Mouse (Mus musculus) limb, embryonic 11.5 days (tissue): ENCODE results near the gene Tk1. TPM values are rescaled to one million over a fixed set of nuclear protein-coding genes. Genes with fewer than 3 reads are reported as not detected.
A peak's percentile ranks its signal among the peaks of the same experiment; 100 is the strongest.

ENCODE experiments used
- ATAC-seq: fragments of 200-750 bp; cut with Nextera tagmentation; 2 replicates; pipeline ENCODE4 v1.8.0; 2017; ENCODE audit warnings: low read depth; ENCODE audit not compliant: insufficient number of reproducible peaks, low FRiP score, low TSS enrichment
- DNase-seq: peaks from one replicate; pipeline ENCODE4 v3.0.0-alpha.2; 2015; ENCODE audit warnings: low spot score
- H3K27ac ChIP-seq: fragments of 300-500 bp; sonication (generic); replicated peaks from 2 replicates; pipeline ENCODE4 v1.5.1; 2014; ENCODE audit warnings: low read depth, mild to moderate bottlenecking, low read length
- H3K27me3 ChIP-seq: fragments of 300-500 bp; sonication (generic); 2 replicates; pipeline ENCODE4 v1.6.1; 2014; ENCODE audit warnings: mild to moderate bottlenecking, low read length, mixed read lengths; ENCODE audit not compliant: control insufficient read depth, insufficient read depth
- H3K36me3 ChIP-seq: fragments of 300-500 bp; sonication (generic); 2 replicates; pipeline ENCODE4 v1.6.1; 2014; ENCODE audit warnings: mild to moderate bottlenecking, low read length, moderate library complexity, mixed read lengths; ENCODE audit not compliant: control insufficient read depth, insufficient read depth
- H3K4me1 ChIP-seq: fragments of 300-500 bp; sonication (generic); 2 replicates; pipeline ENCODE4 v1.6.1; 2014; ENCODE audit warnings: low read length, mixed read lengths; ENCODE audit not compliant: control insufficient read depth, insufficient read depth
- H3K4me2 ChIP-seq: fragments of 300-500 bp; sonication (generic); 2 replicates; pipeline ENCODE4 v1.6.1; 2014; ENCODE audit warnings: low read depth, mild to moderate bottlenecking, moderate library complexity; ENCODE audit not compliant: severe bottlenecking
- H3K4me3 ChIP-seq: fragments of 300-500 bp; sonication (generic); 2 replicates; pipeline ENCODE4 v1.5.1; 2014; ENCODE audit warnings: low read depth, low read length
- H3K9ac ChIP-seq: fragments of 300-500 bp; sonication (generic); 2 replicates; pipeline ENCODE4 v1.6.1; 2014; ENCODE audit warnings: mild to moderate bottlenecking, low read length
- H3K9me3 ChIP-seq: fragments of 300-500 bp; sonication (generic); 2 replicates; pipeline ENCODE4 v1.6.1; 2016; ENCODE audit warnings: low read length; ENCODE audit not compliant: control insufficient read depth
- WGBS: fragments of 180-500 bp; shearing (Covaris S2); extraction: QIAGEN DNeasy Blood & Tissue Kit; methylation state at CpG from one replicate; pipeline ENCODE4 v1.1.7; 2014; 5-methylcytosine and 5-hydroxymethylcytosine counted together
- polyA plus RNA-seq: library from polyadenylated mRNA; unstranded; fragments of >200 nt; fragmentation: Nextera tagmentation; extraction: Ambion mirVana; gene quantifications from 2 replicates; pipeline ENCODE4 v1.2.1, GENCODE M21; 2014

The Tk1 gene
- 126 and 138 TPM in 2 replicates for polyA plus RNA-seq

DNA sequence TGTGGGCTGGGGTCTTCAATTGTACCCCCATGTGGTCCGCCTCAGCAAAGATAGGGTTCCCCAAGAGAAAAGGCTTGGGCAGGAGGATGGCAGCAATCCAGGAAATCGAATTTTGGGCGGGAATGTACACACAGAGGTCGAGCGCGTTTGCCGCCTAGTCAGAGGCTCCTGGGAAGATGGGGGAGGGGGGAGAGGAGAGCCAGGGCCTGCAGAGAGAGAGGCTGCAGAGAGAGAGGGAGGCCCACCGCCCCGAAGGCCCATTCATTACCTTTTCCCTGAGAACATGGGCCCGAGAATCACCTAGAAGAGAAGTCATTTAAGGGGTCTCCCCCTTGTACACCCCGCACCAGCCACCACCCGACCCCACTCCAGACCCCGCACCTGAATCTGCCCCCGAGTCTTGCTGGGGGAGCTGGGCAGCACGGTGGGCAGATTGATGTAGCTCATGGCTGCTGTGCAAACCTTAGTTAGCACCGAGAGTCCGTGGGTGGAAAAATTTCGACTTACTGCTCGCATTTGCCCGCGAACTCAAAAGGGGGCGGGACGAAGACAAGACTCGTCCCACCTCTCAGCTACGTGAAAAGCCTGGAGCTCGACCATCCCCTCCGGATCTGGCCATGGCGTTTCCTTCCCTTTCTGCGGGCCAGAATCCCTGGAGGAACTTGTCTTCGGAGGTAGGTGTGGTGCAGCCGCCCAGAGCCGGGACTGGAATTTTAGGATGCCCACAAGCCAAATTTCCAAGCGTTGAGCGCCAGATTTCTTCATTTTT lies at the start of gene Tk1, which contains the start of gene Afmid:
Gene Tk1, minus strand, starts transcription at position 760 of the 769 bp plus-strand sequence.
Gene Afmid, plus strand, starts transcription at position 592 of the 769 bp plus-strand sequence.
- peak within 1 kb of the TSS; percentile 93 for H3K9ac ChIP-seq
- ATAC-seq = peak; percentile 71; the same call in 1 of the 2 replicates
- H3K9me3 ChIP-seq = no peaks in the 10 kb centered on the region
- 0% methylated on average over 34 of the region's 34 CpGs for WGBS
- H3K4me2 ChIP-seq = peak within 1 kb of the TSS; percentile 90
- H3K4me1 ChIP-seq = peaks cover 20% of the 10 kb centered on the region
- peak within 1 kb of the TSS; percentile 81 for H3K4me3 ChIP-seq
- H3K36me3 ChIP-seq = peaks cover 10% of the 10 kb centered on the region
- H3K27ac ChIP-seq = peak within 1 kb of the TSS; percentile 95
- no peaks in the 10 kb centered on the region for H3K27me3 ChIP-seq
- DNase-seq = peak; percentile 90

DNA sequence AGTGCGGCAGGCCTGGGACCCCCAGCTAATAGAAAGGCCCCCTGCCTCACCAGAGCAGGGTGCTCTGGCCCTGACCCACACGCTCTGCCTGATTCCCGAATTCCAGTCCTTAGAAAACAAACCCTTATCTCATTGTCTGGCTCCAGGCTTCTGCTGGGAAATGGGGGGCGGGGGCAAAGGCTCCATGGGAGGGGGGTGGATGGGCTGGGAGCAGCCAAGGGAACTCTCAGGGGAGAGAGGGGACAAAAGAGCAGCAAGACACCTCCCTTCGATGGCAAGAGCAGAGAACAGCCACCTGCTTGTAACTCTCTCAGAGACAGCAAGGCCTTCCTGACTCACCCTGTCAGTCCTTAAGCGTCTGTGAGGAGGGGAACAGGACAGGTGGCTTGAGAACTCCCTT lies 49.8 kb upstream of the Tk1 start:
- H3K4me1 ChIP-seq = peaks cover 13% of the 10 kb centered on the region
- no peak overlapping the region for H3K4me3 ChIP-seq
- no peak overlapping the region for H3K4me2 ChIP-seq
- H3K27me3 ChIP-seq = no peaks in the 10 kb centered on the region
- no peak overlapping the region for H3K9ac ChIP-seq
- WGBS = 42% methylated on average over 6 of the region's 6 CpGs
- ATAC-seq = no peak
- DNase-seq = no peak
- no peaks in the 10 kb centered on the region for H3K9me3 ChIP-seq
- no peaks in the 10 kb centered on the region; the same call in 1 of the 2 replicates for H3K36me3 ChIP-seq
- no peak overlapping the region for H3K27ac ChIP-seq

DNA sequence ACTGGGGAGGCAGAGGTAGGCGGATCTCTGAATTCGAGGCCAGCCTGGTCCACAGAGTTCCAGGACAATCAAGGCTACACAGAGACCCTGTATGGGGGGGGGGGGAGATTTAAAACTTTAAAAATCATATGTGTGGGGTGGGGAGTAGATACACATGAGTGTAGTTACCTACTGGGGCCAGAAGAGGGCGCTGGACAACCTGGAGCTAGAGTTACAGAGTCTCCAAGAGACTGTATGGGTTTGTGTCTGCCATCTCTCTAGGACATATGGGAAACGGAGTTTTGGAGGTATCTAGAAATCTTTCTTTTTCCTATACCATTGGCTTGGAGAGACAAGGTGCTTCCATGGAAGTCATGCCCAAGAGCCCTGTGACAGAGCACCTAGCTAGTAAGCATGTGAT lies 48.5 kb upstream of the Tk1 start:
- Histone ChIP-seq H3K4me3 (no peak overlapping the region), H3K27me3 (no peaks in the 10 kb centered on the region), H3K4me2 (no peak overlapping the region), H3K4me1 (peaks cover 13% of the 10 kb centered on the region), H3K27ac (no peak overlapping the region), H3K36me3 (no peaks in the 10 kb centered on the region; the same call in 1 of the 2 replicates), H3K9ac (no peak overlapping the region), H3K9me3 (no peaks in the 10 kb centered on the region)
- DNase-seq = no peak
- 60% methylated on average over 4 of the region's 4 CpGs for WGBS
- ATAC-seq = no peak

DNA sequence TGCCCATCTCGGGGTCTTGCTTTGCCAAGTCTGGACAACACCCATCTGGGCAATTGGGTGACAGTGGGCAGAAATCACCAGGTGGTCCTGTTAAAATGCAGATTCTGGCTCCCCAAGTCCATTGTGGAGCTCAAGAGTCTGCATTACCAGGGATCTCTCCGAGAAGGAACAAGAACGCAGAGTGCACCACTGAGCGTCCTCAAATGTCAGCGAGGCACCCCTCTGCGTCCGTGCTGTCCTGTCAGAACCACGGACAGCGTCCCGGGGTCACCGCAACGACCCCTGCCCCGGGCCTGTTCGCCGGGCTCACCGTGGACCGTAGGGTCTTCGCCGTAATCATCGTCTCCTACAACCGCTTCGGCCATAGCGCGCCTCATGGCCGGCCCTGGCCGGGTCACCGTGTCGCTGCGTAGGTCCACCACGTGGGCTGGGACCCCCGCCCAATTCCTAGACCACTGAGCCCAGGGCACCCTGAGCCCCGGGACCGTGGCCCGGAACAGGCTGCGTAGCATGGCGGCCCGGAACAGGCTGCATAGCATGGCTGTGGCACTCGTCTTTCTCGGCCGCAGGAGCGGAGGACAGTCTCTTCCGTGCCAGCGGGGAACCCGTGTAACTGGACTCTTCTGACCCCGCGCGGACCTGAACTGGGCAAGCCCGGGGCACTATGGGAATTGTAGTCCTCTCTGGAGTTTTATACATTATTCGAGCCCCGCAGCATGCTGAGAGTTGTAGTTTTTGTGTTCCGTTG lies 47.1 kb upstream of the Tk1 start, which contains the start of gene Tha1:
Gene Tha1, minus strand, starts transcription at position 621 of the 748 bp plus-strand sequence.
- Histone ChIP-seq H3K4me2 (peak within 1 kb of the TSS; percentile 96), H3K27ac (0 out of 2 replicates have a peak within 1 kb of the TSS, but pooled peaks have one; percentile 12), H3K9ac (peak within 1 kb of the TSS; percentile 67; the same call in 1 of the 2 replicates), H3K36me3 (no peaks in the 10 kb centered on the region; the same call in 1 of the 2 replicates), H3K9me3 (no peaks in the 10 kb centered on the region), H3K4me1 (peaks cover 3% of the 10 kb centered on the region; the same call in 1 of the 2 replicates), H3K4me3 (peak within 1 kb of the TSS; percentile 64), H3K27me3 (no peaks in the 10 kb centered on the region)
- 2% methylated on average over 51 of the region's 51 CpGs for WGBS
- DNase-seq = peak; percentile 87
- ATAC-seq = peak; percentile 55; the same call in 1 of the 2 replicates

DNA sequence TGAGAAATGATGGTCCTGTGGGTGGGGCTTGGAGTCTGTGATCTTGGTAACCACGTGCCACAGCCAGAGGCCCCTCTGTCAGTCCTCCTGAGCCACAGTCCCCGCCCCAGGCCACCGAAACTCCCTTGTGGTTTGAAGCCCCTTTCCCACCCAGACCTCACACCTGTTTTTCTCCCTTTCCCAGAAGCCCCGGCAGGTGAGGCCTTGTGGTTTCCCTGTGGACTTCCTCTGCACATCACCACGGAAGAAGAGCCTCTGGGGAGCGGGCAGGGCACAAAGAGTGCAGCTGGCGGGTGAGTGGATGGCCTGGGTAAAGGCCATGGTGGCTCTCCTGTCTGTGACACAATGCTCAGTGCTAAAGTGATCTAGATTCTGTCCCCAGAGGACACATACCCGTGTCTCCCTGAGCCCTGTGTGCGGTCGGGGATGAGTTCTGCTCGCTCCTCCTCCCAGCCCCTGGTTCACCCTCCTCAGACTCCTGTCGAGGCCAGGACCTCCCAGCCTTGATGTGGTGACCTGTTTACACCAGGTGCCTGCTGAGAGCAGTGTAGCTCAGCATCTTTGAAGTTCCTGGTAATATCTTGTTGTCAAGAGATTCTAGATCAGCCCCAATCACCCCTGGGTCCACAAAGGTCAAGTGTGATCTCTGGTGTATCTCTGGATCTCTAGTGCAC lies 46.2 kb upstream of the Tk1 start:
- no peaks in the 10 kb centered on the region for H3K27me3 ChIP-seq
- H3K9ac ChIP-seq = no peak overlapping the region
- ATAC-seq (no peak), DNase-seq (no peak)
- no peaks in the 10 kb centered on the region for H3K9me3 ChIP-seq
- H3K27ac ChIP-seq = no peak overlapping the region
- H3K36me3 ChIP-seq = no peaks in the 10 kb centered on the region; the same call in 1 of the 2 replicates
- H3K4me1 ChIP-seq = peaks cover 3% of the 10 kb centered on the region; the same call in 1 of the 2 replicates
- H3K4me3 ChIP-seq = no peak overlapping the region; the same call in 1 of the 2 replicates
- 62% methylated on average over 12 of the region's 12 CpGs for WGBS
- H3K4me2 ChIP-seq = no peak overlapping the region

DNA sequence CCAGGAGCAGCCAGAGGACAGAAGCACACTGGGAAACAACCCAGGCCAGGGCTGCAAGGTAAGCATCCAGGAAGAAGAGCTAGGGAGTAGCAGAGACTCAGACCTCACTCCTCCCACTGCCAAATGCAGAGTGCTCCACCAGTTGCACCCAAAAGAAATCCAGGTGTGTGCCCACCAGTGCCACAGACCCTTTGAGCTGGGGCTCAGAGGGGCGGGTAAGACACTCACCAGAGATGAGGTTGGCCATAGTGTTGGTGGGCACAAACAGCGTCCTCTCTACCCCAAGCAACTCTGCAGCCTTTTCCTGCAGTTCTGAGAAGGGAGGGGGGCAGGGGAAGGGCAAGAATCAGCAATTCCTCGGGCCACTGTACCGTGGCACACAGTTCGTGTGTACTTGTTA lies 45.5 kb upstream of the Tk1 start:
- H3K4me3 ChIP-seq = no peak overlapping the region
- H3K4me2 ChIP-seq = no peak overlapping the region
- H3K27me3 ChIP-seq = no peaks in the 10 kb centered on the region
- H3K36me3 ChIP-seq = no peaks in the 10 kb centered on the region; the same call in 1 of the 2 replicates
- DNase-seq = no peak
- no peaks in the 10 kb centered on the region for H3K9me3 ChIP-seq
- ATAC-seq = no peak
- H3K27ac ChIP-seq = no peak overlapping the region
- WGBS = 71% methylated on average over 5 of the region's 5 CpGs
- peaks cover 3% of the 10 kb centered on the region; the same call in 1 of the 2 replicates for H3K4me1 ChIP-seq
- no peak overlapping the region for H3K9ac ChIP-seq

DNA sequence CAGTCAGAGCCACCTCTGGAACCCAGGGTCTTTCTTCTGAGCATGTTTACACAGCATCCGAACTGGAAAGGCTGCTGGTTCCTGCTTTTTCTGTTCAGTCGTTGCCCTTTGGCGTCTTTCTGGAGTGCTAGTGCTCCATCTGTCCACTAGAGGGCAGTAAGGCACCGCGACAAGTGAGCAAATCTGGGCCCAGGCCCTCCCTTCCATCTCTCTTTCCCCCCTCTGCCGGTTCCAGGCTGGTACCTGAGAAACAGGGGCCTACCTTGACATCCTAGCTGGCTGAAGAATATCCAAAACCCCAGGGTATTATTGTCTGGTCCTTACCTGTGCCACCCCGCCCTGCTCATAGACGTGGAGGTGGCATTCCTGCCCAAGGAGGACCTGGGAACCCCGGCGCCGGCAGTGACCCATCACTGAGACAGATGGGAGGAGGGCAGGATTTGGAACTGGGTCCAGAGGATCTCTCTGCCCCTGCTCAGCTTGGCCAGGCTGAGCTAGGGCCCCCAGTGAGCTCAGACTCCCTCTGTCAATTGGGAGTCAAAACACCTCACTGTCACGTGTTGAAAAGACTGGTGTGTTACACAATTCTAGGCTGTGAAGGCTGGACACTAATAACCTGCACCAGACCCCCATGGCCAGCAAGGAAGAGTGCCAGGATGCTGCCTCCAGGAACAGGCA lies 44.9 kb upstream of the Tk1 start:
- no peaks in the 10 kb centered on the region; the same call in 1 of the 2 replicates for H3K36me3 ChIP-seq
- no peaks in the 10 kb centered on the region for H3K9me3 ChIP-seq
- WGBS = 40% methylated on average over 12 of the region's 12 CpGs
- H3K4me1 ChIP-seq = peaks cover 3% of the 10 kb centered on the region; the same call in 1 of the 2 replicates
- ATAC-seq = no peak
- no peak overlapping the region for H3K27ac ChIP-seq
- no peak overlapping the region for H3K4me3 ChIP-seq
- H3K9ac ChIP-seq = no peak overlapping the region
- peak; percentile 85 for DNase-seq
- H3K4me2 ChIP-seq = no peak overlapping the region
- no peaks in the 10 kb centered on the region for H3K27me3 ChIP-seq
